Mouse (Mus musculus): ENCODE measurements around the gene Dhrs7.

Gene Dhrs7

DNA sequence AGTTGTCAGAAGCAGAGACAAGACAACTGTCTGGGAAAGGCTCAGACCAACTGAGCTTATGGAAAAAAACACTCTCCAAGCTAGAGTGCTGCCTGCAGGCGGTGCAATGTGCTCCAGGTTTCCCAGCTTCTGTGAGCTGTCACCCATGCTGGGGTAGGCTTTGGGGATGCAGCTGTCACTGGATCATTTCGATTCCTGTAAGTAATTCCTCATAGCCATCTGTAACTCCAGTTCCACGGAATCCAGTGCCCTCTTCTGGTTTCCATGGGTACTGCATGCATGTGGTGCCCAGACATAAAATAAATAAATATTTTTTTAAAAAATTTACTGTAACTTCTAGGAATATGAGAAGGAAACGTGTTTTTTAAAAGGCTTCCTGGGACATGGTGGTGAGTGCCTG lies 10.0 kb downstream of the Dhrs7 start:
- DNase-seq, result peak; percentile 71

- no peak for DNase-seq
Observed at GRCm38 (mm10) chr12:72649611-72650330, 14.9 kb downstream of the Dhrs7 start, which contains the start of gene Gm4756. Gene Gm4756, minus strand, starts transcription at chr12:72649661.

- DNase-seq, result no peak
Observed at GRCm38 (mm10) chr12:72648921-72649320, 15.8 kb downstream of the Dhrs7 start.

GRCm38 (mm10) chr12:72638025-72638424 lies 26.7 kb downstream of the Dhrs7 start:
- no peak for DNase-seq

DNA sequence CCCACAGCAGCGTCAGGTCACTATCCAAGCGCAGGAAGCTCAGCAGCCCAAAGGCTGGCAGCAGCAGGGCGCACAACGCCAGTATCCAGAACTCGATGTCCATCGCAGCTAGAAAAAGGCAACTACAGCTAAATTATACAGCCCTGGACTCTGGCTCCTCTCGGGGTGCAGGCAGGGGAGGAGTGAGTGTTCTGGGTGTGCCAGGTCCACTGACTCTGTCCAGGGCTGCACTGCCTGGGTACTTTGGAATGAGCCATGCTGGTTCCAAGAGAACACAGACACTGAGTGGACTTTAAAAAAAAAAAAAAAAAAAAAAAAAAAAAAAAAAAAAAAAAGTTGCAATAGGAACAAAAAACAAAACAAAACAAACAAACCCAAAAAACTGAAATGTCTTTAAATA lies 36.0 kb downstream of the Dhrs7 start:
- no peak for DNase-seq

GRCm38 (mm10) chr12:72622853-72623496 lies 41.7 kb downstream of the Dhrs7 start:
- DNase-seq, result no peak

GRCm38 (mm10) chr12:72621441-72621840 lies 43.3 kb downstream of the Dhrs7 start:
- DNase-seq, result no peak

- no peak for DNase-seq
Observed at GRCm38 (mm10) chr12:72620856-72621255, 43.9 kb downstream of the Dhrs7 start.

- DNase-seq, result no peak
Observed at GRCm38 (mm10) chr12:72612053-72612452, 52.7 kb downstream of the Dhrs7 start.

Measured in cerebellum, adult 9-10 months (tissue).